Mouse (Mus musculus) CH12.LX (cell line): ENCODE measurements around the gene P2ry12. TPM values are rescaled to one million over a fixed set of nuclear protein-coding genes. Genes with fewer than 3 reads are reported as not detected.

Source experiments
- DNase-seq: peaks from one replicate; pipeline ENCODE4 v3.0.0-alpha.2; 2013; ENCODE audit errors: extremely low read depth
- H3K27ac ChIP-seq: 2 replicates; pipeline ENCODE4 v1.5.1; 2012; ENCODE audit warnings: low read depth, mild to moderate bottlenecking, control low read depth, moderate library complexity; ENCODE audit not compliant: insufficient read depth
- H3K27me3 ChIP-seq: replicated peaks from 2 replicates; pipeline ENCODE3; 2012; ENCODE audit warnings: inconsistent platforms
- H3K36me3 ChIP-seq, 2 experiments: replicated peaks in 1 of 2; 2 replicates each; pipeline versions ENCODE3 to v1.6.1; 2012; ENCODE audit warnings: inconsistent platforms in 1 of 2, low read length in 1 of 2, mild to moderate bottlenecking in 1 of 2, mixed read lengths in 1 of 2, moderate library complexity in 1 of 2; ENCODE audit not compliant: control insufficient read depth in 1 of 2, insufficient read depth in 1 of 2
- H3K4me1 ChIP-seq, 2 experiments: 2 replicates each; pipeline ENCODE4 v1.6.1; 2012; ENCODE audit warnings: inconsistent platforms in 1 of 2, moderate library complexity in 1 of 2; ENCODE audit not compliant: insufficient read depth in 2 of 2, control insufficient read depth in 1 of 2
- H3K4me2 ChIP-seq: 2 replicates; pipeline ENCODE4 v1.6.1; 2012; ENCODE audit warnings: low read depth, mild to moderate bottlenecking, control low read depth; ENCODE audit not compliant: poor library complexity, insufficient read depth, severe bottlenecking
- H3K4me3 ChIP-seq, 3 experiments: fragments of 150-350 bp in 1 of 3; sonication (generic) in 1 of 3; replicated peaks in 1 of 3; 2 replicates each; pipeline versions ENCODE3 to v1.5.1; 2011 to 2012; ENCODE audit warnings: low read depth in 2 of 3, low read length in 2 of 3, mild to moderate bottlenecking in 2 of 3, moderate library complexity in 2 of 3, control low read depth in 1 of 3, improper control_type of control experiment in 1 of 3, inconsistent platforms in 1 of 3, mixed read lengths in 1 of 3; ENCODE audit not compliant: poor library complexity in 1 of 3
- H3K79me2 ChIP-seq: replicated peaks from 2 replicates; pipeline ENCODE4 v1.6.1; 2012; ENCODE audit warnings: mild to moderate bottlenecking, moderate library complexity; ENCODE audit not compliant: control insufficient read depth, poor library complexity, insufficient read depth, severe bottlenecking; ENCODE audit errors: extremely low read depth
- H3K9ac ChIP-seq: 2 replicates; pipeline ENCODE4 v1.6.1; 2012; ENCODE audit warnings: low read depth, mild to moderate bottlenecking, control low read depth, moderate library complexity; ENCODE audit not compliant: insufficient read depth
- H3K9me3 ChIP-seq: replicated peaks from 2 replicates; pipeline ENCODE3; 2012; ENCODE audit warnings: low read length, inconsistent platforms, mixed read lengths
- BHLHE40 ChIP-seq: IDR thresholded peaks from 2 replicates; pipeline ENCODE4 v1.6.1; 2011; ENCODE audit warnings: mild to moderate bottlenecking, low read depth, low read length, improper control_type of control experiment
- CHD1 ChIP-seq: IDR thresholded peaks from 2 replicates; pipeline ENCODE4 v1.6.1; 2012; ENCODE audit warnings: low read depth, low read length, improper control_type of control experiment, inconsistent platforms
- CHD2 ChIP-seq: IDR thresholded peaks from 2 replicates; pipeline ENCODE4 v1.6.1; 2011; ENCODE audit warnings: low read length, improper control_type of control experiment
- CTCF ChIP-seq, 2 experiments: IDR thresholded peaks in 1 of 2; conservative IDR thresholded peaks in 1 of 2; 2 replicates each; pipeline ENCODE4 v1.5.1; 2011 to 2012; ENCODE audit warnings: low read depth in 2 of 2, low read length in 2 of 2, improper control_type of control experiment in 1 of 2, inconsistent platforms in 1 of 2, mild to moderate bottlenecking in 1 of 2, moderate library complexity in 1 of 2
- E2F4 ChIP-seq: IDR thresholded peaks from 2 replicates; pipeline ENCODE4 v1.6.1; 2011; ENCODE audit warnings: low read depth, low read length, improper control_type of control experiment; ENCODE audit not compliant: insufficient replicate concordance
- ELF1 ChIP-seq: IDR thresholded peaks from 2 replicates; pipeline ENCODE4 v1.6.1; 2014; ENCODE audit warnings: low read depth, mild to moderate bottlenecking, inconsistent platforms, low read length, improper control_type of control experiment
- EP300 ChIP-seq: IDR thresholded peaks from 2 replicates; pipeline ENCODE4 v1.6.1; 2011; ENCODE audit warnings: low read length, improper control_type of control experiment
- ETS1 ChIP-seq: conservative IDR thresholded peaks from 2 replicates; pipeline ENCODE4 v1.6.1; 2012; ENCODE audit warnings: low read depth, mild to moderate bottlenecking, inconsistent platforms, low read length, improper control_type of control experiment, moderate library complexity
- HCFC1 ChIP-seq: IDR thresholded peaks from 2 replicates; pipeline ENCODE4 v1.6.1; 2012; ENCODE audit warnings: low read depth, mild to moderate bottlenecking, inconsistent platforms, low read length, improper control_type of control experiment
- IRF4 ChIP-seq: IDR thresholded peaks from 2 replicates; pipeline ENCODE4 v1.6.1; 2014; ENCODE audit warnings: low read depth, mild to moderate bottlenecking, inconsistent platforms, low read length, improper control_type of control experiment
- JUN ChIP-seq: IDR thresholded peaks from 2 replicates; pipeline ENCODE4 v1.6.1; 2011; ENCODE audit warnings: low read depth, mild to moderate bottlenecking, low read length, improper control_type of control experiment, moderate library complexity; ENCODE audit not compliant: insufficient read depth
- KAT2A ChIP-seq: IDR thresholded peaks from 2 replicates; pipeline ENCODE4 v1.6.1; 2012; ENCODE audit warnings: low read length, improper control_type of control experiment, inconsistent platforms; ENCODE audit not compliant: insufficient replicate concordance
- MAFK ChIP-seq: IDR thresholded peaks from 2 replicates; pipeline ENCODE4 v1.6.1; 2011; ENCODE audit warnings: low read length, improper control_type of control experiment; ENCODE audit not compliant: insufficient replicate concordance
- MAZ ChIP-seq: IDR thresholded peaks from 2 replicates; pipeline ENCODE4 v1.6.1; 2012; ENCODE audit warnings: low read depth, mild to moderate bottlenecking, inconsistent platforms, low read length, improper control_type of control experiment, moderate library complexity
- MEF2A ChIP-seq: IDR thresholded peaks from 2 replicates; pipeline ENCODE4 v1.6.1; 2014; ENCODE audit warnings: low read depth, mild to moderate bottlenecking, inconsistent platforms, low read length, improper control_type of control experiment, borderline replicate concordance
- MXI1 ChIP-seq: IDR thresholded peaks from 2 replicates; pipeline ENCODE4 v1.6.1; 2011; ENCODE audit warnings: mild to moderate bottlenecking, low read depth, low read length, improper control_type of control experiment
- MYC ChIP-seq: IDR thresholded peaks from 2 replicates; pipeline ENCODE4 v1.6.1; 2011; ENCODE audit warnings: low read depth, mild to moderate bottlenecking, improper control_type of control experiment, low read length
- PAX5 ChIP-seq: IDR thresholded peaks from 2 replicates; pipeline ENCODE4 v1.6.1; 2012; ENCODE audit warnings: low read length, inconsistent platforms, mixed read lengths
- POLR2AphosphoS2 ChIP-seq: IDR thresholded peaks from 2 replicates; pipeline ENCODE4 v1.6.1; 2011; ENCODE audit warnings: low read depth, low read length, improper control_type of control experiment
- RAD21 ChIP-seq: IDR thresholded peaks from 2 replicates; pipeline ENCODE4 v1.6.1; 2011; ENCODE audit warnings: low read depth, mild to moderate bottlenecking, low read length, improper control_type of control experiment, moderate library complexity
- RCOR1 ChIP-seq: conservative IDR thresholded peaks from 2 replicates; pipeline ENCODE4 v1.6.1; 2012; ENCODE audit warnings: low read depth, mild to moderate bottlenecking, inconsistent platforms, low read length, improper control_type of control experiment
- SIN3A ChIP-seq: IDR thresholded peaks from 2 replicates; pipeline ENCODE4 v1.6.1; 2012; ENCODE audit warnings: low read length, improper control_type of control experiment, inconsistent platforms
- SMC3 ChIP-seq: IDR thresholded peaks from 2 replicates; pipeline ENCODE4 v1.6.1; 2011; ENCODE audit warnings: low read depth, low read length, improper control_type of control experiment
- TBP ChIP-seq: conservative IDR thresholded peaks from 2 replicates; pipeline ENCODE4 v1.6.1; 2011; ENCODE audit warnings: low read depth, low read length, improper control_type of control experiment
- USF1 ChIP-seq: IDR thresholded peaks from 2 replicates; pipeline ENCODE4 v1.6.1; 2014; ENCODE audit warnings: low read depth, mild to moderate bottlenecking, inconsistent platforms, low read length, improper control_type of control experiment
- USF2 ChIP-seq: conservative IDR thresholded peaks from 2 replicates; pipeline ENCODE4 v1.6.1; 2011; ENCODE audit warnings: low read depth, low read length, improper control_type of control experiment
- ZC3H11A ChIP-seq: IDR thresholded peaks from 2 replicates; pipeline ENCODE4 v1.6.1; 2012; ENCODE audit warnings: low read depth, mild to moderate bottlenecking, inconsistent platforms, low read length, improper control_type of control experiment
- ZMIZ1 ChIP-seq: IDR thresholded peaks from 2 replicates; pipeline ENCODE4 v1.6.1; 2012; ENCODE audit warnings: low read depth, mild to moderate bottlenecking, inconsistent platforms, low read length, improper control_type of control experiment
- ZNF384 ChIP-seq: IDR thresholded peaks from 2 replicates; pipeline ENCODE4 v1.6.1; 2012; ENCODE audit warnings: low read depth, low read length, improper control_type of control experiment, inconsistent platforms
- dilution Hi-C: fragments of 300-500 bp; cut with MboI; formaldehyde crosslinking; loops from 2 replicates; pipeline ENCODE4 v1.14.3; 2020; ENCODE audit warnings: low sequenced_read_pairs; ENCODE audit not compliant: extremely low pct_unique_long_range_greater_than_20kb, extremely low pct_ligation_motif_present
- in situ Hi-C: fragments of 300-500 bp; cut with MboI; formaldehyde crosslinking; loops from 3 replicates; pipeline ENCODE4 v1.14.3; 2019; ENCODE audit warnings: low sequenced_read_pairs, low pct_ligation_motif_present, low pct_unique_long_range_greater_than_20kb, mixed read lengths
- polyA plus RNA-seq: library from polyadenylated mRNA; unstranded; fragments of >175 nt; gene quantifications from 2 replicates; pipeline ENCODE4 v1.2.1, GENCODE M21; 2012; ENCODE audit warnings: low read depth; ENCODE audit not compliant: insufficient read length
- total RNA-seq, 2 experiments: library from RNA; depleted of rRNA; stranded (reverse); fragments of 300-350 nt in 1 of 2; fragments of >200 nt in 1 of 2; gene quantifications; 2 replicates each; pipeline ENCODE4 v1.2.3; 2012 to 2014

The P2ry12 gene
- total and polyA plus RNA-seq, 3 experiments: 0.30 to 0.97 (median 0.33) TPM

- Histone ChIP-seq H3K9ac (no peak overlapping the region), H3K27me3 (no peaks in the 10 kb centered on the region), H3K36me3 (no peaks in the 10 kb centered on the region)
- peak; percentile 25 for DNase-seq
- no peak for TF ChIP-seq MXI1
- TF ChIP-seq SMC3: peak; percentile 82
- TF ChIP-seq KAT2A: no peak
- peak; percentile 62 for TF ChIP-seq MYC
- no peak for TF ChIP-seq MAZ
- no peak for TF ChIP-seq ZMIZ1
- no peak for TF ChIP-seq CHD2
- no peak for TF ChIP-seq USF2
- TF ChIP-seq EP300: no peak
- no peak for TF ChIP-seq CHD1
- TF ChIP-seq MEF2A: no peak
- TF ChIP-seq ELF1: no peak
- TF ChIP-seq RCOR1: no peak
- TF ChIP-seq TBP: no peak
- TF ChIP-seq ZNF384: no peak
- no peak for TF ChIP-seq ZC3H11A
- TF ChIP-seq JUN: no peak
- no peak for TF ChIP-seq SIN3A
- peak; percentile 60 for TF ChIP-seq RAD21
- TF ChIP-seq USF1: no peak
- TF ChIP-seq CTCF (conservative IDR thresholded peaks at IDR 0.05 in 1 of 2, IDR thresholded peaks at IDR 0.05 in 1 of 2; ENCODE audit: low read depth in 2 of 2, low read length in 2 of 2): peak in 1 of 2 experiments; percentile 67; a peak in 2 of 4 replicates
- no peak for TF ChIP-seq MAFK
- no peak for TF ChIP-seq ETS1
- no peak for TF ChIP-seq PAX5
- no peak for TF ChIP-seq POLR2AphosphoS2
- TF ChIP-seq IRF4: no peak
- TF ChIP-seq BHLHE40: no peak
- TF ChIP-seq HCFC1: no peak
- TF ChIP-seq E2F4: no peak
- TF ChIP-seq, all 38 proteins: peak for 4
- Histone ChIP-seq H3K27ac (no peak overlapping the region), H3K4me1 (0 out of 4 replicates have a peak, but pooled peaks cover 0 to 2% of the 10 kb centered on the region in 2 experiments), H3K9me3 (no peaks in the 10 kb centered on the region), H3K4me2 (no peak overlapping the region), H3K4me3 (no peak overlapping the region), H3K79me2 (no peaks in the 10 kb centered on the region)
- dilution Hi-C loops: no loop called here
- in situ Hi-C loops: loop anchor here (5.0 to 25.0 kb wide), 2 partner anchors 91 to 569 kb away; partner anchors contain the start of gene Gm5538
These were observed 94.2 kb downstream of the P2ry12 start for GRCm38 (mm10) chr3:59168476-59168875.
